Mouse (Mus musculus) thymus, postnatal 25 days (tissue): ENCODE measurements around the gene Ccdc110.

Experiments
- DNase-seq: peaks from one replicate; pipeline ENCODE4 v3.0.0; 2022

Gene Ccdc110

DNA sequence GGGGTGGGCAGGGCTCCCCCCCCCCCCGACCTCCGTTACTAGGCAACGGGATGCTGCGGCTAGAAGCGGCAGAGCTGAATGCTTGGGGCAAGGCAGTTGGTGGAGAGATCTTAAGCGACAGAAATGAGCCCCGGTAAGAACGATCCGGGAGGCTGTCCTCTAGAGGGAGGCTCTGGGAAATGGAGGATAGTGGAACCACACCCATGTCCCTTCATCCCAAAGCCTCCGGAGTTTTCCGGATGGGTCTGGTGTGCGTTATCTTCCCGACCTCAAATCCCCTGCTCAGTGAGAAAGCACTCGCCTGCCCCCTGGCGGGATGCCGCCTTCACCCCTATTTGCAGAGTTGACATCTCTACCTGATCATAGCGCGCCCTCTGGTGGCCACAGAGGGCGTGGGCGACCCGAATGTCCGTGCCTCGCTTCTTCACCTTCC is at the start of gene Ccdc110:
TSS of gene Ccdc110 (plus strand) at position 38 of the 433 bp plus-strand sequence.
- DNase-seq = peak; percentile 93

DNA sequence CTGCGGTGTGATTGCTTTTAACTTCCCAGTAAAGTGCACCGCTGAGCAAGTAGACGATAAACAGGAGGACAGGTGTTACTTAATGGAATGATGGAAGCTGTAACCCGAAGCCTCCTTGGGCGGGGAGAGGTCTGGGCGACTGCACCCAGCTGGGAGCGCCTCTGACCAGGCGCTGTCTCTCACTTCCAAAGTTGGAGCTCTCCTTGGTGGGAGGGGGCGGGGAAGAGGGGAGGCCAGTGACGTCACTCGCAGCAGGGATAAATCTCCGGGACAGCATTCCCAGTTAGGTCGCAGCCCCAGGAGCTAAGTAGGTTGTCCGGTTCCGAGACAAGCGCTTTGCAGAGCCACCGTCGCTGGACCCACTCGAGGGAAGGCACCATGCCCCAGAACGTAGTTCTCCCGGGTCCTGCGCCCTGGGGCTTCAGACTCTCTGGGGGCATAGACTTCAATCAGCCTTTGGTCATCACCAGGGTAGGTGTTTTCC is 49.2 kb upstream of the Ccdc110 start, which contains the start of gene Pdlim3:
TSS of gene Pdlim3 (plus strand) at position 260 of the 484 bp plus-strand sequence.
- no peak for DNase-seq

DNA sequence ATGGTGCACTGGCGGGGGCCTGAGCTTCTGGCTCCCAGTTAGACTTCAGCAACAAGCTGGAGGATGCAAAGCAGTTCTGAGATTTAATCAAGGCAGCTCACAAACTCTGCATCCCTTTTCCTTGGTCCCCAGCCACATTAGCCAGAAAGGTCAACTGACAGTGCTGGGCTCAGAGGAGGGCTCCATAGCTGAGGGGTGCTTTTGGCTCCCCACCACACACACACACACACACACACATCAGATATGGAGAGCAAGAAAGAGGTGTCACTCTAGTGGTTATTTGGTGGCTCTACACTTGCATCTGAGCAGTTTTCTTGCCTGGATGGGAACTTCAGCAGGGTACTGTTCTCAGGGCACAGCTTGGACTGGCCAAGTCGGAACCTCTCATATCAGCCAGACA is 48.6 kb upstream of the Ccdc110 start:
- DNase-seq = no peak

- DNase-seq = no peak
These were observed 44.7 kb upstream of the Ccdc110 start for GRCm38 (mm10) chr8:45889737-45890136.

DNA sequence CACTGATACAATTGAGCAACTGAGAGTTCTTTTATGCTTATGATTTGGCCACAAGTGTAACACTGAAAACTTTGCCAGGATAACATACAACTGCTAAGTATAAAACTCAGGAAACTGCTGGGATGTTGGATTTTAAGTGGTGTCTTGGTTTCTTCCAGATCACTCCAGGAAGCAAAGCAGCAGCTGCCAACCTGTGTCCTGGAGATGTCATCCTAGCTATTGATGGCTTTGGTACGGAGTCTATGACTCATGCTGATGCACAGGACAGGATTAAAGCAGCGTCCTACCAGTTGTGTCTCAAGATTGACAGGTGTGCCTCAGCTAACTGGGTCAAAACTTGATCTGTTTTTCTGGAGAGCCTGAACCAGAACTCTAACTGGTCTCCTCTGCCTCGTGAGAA is 37.8 kb upstream of the Ccdc110 start:
- no peak for DNase-seq

DNA sequence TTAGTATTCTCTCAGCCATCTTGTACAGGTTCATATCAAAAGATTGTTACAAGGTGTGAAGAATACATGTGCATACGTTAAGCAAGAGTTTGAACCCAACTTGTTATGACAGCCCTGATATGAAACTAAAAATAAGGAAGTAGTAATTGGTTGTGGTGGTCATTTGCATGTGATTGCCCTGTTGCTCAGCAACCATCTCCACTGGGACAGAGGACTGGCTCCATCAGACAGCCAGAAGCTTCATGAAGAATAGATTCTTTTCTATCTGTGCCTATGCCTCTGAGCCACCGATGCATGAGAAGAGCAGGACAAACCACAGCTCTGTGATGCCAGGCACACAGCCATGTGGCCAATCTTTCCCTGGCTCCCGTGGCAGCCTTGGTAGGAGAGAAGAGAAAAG is 34.6 kb upstream of the Ccdc110 start:
- peak; percentile 10 for DNase-seq

DNA sequence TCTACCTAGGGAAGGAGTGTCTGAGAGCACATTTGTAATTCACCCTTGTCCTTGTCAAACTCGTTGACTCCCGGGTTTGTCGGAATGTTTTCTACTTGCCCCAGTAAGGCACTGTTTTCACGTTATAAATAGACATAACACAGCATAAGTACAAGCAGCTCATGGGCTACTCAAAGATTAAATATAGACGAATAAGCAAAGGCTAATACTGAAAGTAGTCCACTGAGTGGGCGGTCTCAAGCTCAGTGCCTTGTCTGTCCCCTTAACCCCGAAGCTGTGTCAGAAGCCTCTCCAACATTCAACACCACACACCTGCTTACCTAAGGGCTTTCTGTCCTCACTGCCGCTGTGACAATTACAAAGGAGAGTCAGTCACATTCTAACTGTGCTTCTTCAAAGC is 32.8 kb upstream of the Ccdc110 start:
- DNase-seq = no peak

- DNase-seq = no peak
These were observed 30.8 kb upstream of the Ccdc110 start for GRCm38 (mm10) chr8:45903659-45904058.

DNA sequence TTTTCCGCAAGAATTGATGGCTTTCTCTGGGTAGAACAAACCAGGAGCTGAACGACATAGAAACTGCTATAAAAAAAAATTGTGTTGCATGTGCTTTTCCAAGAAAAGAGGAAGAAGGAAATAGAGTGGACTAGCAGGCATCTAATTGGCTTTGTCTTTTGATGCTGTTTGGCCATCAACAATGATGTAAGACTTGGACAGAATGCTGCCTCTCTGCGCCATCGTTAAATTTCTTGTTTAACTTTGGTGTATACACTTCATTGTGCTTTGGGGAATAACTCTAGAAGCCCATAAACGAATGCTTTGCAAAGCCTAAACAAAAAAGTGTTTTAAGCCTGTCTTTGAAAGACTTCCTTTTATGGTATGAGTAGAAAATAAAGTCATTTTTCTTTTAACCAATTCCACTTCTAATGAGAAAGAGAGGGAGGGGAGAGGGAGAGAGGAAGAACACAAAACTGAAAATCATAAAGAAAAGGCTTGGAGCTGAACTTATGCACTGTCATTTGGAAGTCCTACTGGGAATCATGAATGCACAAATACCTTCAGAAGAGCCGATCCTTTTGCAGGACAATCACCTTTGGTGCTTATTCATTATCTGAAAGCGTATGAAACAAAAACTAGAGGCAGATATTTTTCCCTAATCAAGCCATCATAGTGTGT is 28.7 kb upstream of the Ccdc110 start:
- no peak for DNase-seq

GRCm38 (mm10) chr8:45906251-45906619 is 28.2 kb upstream of the Ccdc110 start:
- no peak for DNase-seq

DNA sequence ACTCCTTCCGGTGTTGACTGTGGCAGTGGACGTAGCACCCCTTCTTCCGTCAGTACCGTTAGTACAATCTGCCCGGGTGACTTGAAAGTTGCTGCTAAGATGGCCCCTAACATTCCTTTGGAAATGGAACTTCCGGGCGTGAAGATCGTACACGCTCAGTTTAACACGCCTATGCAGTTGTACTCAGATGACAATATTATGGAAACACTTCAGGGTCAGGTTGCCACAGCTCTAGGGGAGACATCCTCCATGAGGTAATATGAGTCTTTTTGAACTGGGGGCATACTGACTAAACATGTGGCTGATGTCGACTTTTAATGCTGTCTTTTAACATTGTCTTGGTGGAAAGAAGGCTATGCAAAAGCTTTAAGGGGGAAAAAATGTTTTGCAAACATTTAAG is 20.7 kb upstream of the Ccdc110 start:
- no peak for DNase-seq

DNA sequence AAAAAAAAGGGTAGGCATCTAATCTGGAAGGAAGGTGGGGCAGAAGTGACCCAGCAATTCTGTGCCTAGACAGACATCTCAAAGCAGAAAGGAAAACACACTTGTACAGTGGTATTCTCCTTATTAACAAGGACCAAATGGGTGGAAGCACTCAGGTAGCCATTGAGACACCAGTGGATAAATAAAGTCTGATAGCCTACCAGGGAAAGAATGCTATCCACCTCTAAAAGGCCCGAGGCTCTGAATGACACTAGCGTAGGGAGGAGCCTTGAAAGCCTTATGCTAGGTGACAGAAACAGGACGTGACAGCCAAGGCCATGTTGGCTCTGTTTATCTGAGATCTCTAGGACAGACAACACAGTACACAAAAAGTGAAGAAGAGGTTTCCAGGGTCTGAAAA is 17.9 kb upstream of the Ccdc110 start:
- no peak for DNase-seq

DNA sequence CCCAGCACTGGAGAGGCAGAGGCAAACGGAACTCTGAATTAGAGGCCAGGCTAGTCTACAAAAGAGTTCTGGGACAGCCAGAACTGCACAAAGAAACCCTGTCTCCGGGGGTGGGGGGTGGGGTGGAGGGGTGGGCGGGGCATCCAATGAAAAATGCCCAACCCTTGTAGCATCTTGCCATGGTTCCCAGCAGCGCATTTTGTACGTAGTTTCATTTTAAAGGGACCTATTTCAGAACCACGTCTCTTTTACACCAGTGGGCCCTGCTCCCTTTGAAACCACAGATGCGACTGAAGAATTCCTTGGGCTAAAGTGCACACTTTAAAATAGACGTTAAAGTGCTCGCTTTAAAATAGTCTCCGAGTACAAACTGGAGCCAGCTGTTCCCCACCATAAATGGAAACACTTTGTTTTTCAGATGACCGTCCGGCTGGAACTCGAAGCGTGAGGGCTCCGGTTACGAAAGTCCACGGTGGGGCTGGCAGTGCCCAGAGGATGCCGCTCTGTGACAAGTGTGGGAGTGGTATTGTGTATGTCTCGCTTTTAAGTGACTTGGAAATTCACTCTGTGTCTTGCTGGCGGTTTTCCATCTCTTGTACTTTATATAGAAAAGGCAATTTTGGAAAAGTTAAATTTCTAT is 17.3 kb upstream of the Ccdc110 start:
- DNase-seq = no peak

DNA sequence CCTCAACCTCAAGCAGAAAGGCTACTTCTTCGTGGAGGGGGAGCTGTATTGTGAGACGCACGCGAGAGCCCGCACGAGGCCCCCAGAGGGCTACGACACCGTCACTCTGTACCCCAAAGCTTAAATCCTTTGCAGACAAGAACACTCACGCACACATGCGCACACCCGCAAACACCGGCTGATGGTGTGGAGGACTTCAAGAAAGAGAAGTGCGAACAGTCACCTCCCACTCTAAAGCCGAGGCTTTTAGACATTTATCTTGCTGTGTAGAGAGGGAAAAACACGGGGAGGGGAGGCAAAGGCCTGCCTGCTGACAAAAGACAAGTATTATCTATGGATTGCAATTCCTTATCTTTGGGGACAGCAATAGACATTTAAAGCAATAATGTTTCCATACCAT is 15.5 kb upstream of the Ccdc110 start:
- DNase-seq = no peak

GRCm38 (mm10) chr8:45920392-45920791 is 14.0 kb upstream of the Ccdc110 start:
- DNase-seq = no peak

- DNase-seq = no peak
These were observed 12.3 kb upstream of the Ccdc110 start for GRCm38 (mm10) chr8:45922116-45922515.

DNA sequence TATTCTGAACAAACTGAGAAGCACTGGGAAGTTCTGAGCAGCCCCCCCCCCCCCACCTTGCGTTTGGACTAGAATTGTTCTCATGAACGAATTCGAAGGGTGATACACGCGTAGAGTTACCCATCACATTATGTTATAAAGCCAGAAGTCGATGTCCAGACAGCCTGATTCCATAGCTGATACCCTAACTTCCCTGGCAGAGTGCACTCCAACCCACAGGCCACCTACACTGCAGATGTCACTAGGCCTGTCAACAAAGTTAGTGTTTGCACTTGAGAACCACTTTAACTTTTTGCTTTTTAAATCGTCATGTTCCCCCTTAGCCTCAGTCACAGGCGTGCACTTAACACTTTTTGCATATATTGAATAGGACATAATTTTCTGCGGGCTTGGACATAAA is 2.6 kb downstream of the Ccdc110 start:
- no peak for DNase-seq

DNA sequence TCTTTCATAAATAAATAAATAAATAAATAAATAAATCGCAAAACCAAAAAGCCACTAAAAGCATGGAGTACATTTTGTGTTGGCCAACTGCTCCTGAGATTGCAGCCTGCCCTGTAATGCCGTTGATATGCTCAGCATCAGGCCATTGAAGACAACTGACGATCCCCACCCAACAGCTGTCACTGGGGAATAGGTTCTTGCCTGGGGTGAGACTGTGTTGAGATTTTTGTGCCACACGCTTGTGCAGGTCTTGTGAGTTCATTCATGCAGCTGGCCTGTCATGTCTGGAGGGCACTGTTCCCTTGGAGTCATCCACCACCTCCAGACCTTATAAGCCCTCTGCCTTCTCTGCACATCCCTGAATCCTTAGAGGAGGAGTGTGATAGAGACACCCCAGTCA is 11.9 kb downstream of the Ccdc110 start:
- no peak for DNase-seq

DNA sequence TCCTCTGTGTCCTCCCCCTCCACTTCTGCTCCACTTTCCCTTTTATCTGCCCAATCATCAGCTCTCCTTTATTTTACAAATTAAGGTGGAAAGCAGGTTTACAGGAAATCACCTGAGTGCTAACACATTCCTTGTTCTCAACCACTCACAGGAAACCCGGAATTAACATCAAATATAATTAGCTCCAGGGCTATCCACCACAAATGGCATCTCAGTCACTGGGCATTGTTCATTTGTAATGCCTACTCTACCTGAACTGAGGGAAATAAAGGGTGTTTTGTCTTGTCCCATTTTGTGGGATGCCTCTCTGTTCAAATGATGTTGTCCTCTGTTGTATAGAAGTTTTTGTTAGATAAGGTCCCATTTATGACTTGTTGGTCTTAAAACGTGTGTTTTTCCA is 16.2 kb downstream of the Ccdc110 start:
- no peak for DNase-seq

DNA sequence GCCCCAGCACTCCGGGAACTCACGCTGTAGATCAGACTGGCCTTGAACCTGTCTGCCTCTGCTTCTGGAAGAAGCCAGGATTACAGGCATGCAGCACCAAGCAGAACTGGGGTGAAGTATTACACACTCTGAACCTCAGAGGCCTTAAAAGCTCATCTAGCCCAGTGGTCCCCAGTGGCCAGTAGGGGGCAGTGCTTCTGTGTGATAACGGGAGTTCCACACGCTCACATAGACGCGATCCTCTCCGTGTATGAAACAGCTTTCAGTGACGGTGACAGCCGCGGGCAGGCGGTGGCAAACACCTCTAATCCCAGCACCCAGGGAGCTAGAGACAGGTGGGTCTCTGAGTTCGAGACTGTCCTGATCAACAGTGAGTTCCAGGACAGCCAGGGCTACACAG is 36.5 kb downstream of the Ccdc110 start:
- no peak for DNase-seq

DNA sequence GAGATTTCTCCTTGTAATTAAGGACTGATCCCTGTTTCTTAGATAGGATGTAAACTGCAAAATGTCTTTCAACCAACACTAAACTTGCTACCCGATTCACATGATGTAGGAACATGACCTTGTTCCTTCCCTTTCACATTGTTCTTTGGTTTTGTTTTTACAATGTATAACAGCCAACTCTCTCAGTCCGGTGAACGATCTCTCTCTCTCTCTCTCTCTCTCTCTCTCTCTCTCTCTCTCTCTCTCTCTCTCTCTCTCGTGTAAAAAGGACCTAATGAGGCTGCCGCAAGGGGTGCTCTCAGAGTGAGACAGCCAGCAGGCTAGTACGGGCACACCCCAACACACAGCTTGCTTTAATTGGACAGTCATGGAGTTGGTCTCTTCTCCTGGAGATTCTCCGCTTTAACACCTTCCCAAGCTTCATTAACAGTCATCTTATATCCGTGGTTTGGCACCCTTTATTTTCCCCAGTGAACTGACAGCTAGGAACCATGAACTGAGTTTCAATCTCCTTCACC is 39.6 kb downstream of the Ccdc110 start:
- DNase-seq = no peak

DNA sequence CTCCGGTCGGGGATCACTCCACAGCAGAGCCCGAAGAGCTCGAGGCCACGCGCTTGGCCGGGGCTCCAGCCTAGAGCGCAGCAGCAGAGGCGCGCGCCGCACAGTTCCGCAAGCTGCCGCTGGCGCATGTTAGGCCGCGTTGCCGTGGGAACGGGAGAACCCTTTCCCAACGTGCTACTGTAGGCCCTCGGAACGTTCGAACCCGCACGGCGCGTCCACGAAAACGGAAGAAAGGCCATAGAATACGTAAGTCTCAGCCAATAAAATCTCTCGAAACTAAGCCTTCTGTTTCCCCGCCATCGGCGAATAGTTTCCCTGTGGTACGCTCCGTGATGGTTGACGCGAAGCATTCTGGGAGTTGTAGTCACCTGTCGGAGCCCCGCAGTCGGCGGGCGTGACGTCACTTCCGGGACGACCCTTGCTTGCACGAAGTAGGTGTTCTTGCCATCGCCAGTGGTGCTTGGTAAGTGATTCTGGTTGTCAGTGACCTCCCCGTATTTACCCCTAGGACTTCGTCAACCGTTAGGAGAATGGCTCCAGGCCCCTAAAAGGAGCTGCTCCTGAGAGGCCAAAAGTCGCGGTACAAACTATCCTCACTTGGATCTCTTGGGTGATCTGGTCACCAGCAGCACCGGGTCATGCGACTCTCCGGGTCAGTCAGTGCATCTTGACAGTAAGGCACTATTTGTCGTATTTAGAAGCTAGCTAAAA is 40.9 kb downstream of the Ccdc110 start, which contains the start of the genes 1700029J07Rik and Ufsp2:
TSS of gene 1700029J07Rik (minus strand) at position 127 of the 711 bp plus-strand sequence.
TSS of gene Ufsp2 (plus strand) at position 403 of the 711 bp plus-strand sequence.
- DNase-seq = peak; percentile 98

- DNase-seq = no peak
These were observed 41.5 kb downstream of the Ccdc110 start for GRCm38 (mm10) chr8:45975837-45976468.
